21 mouse cellular contexts compared by ENCODE assay signal in genomic region chr7:100873197-100873596, GRCm38 (mm10). TPM values are rescaled to one million over a fixed set of nuclear protein-coding genes. Genes with fewer than 3 reads are reported as not detected.
DNase-seq lines count a peak whose midpoint lies in the region; ATAC-seq and TF ChIP-seq lines count a peak whose summit lies in the region.
"Had no signal": no experiment of that assay in that cellular context is flagged by ENCODE, and none has a peak within 500 bp of the region (broad histone marks: within the 10 kb centered on the region; RNA-seq: fewer than 3 reads in every experiment).

No protein-coding gene starts in this region.

- in situ Hi-C loops in CH12.LX (cut with MboI; ENCODE audit: low pct_ligation_motif_present, low pct_unique_long_range_greater_than_20kb, low sequenced_read_pairs) = no loop called here

- no peaks in the 10 kb centered on the region for H3K9me3 ChIP-seq in heart, embryonic 12.5 days (replicated peaks)
- H3K9me3 ChIP-seq in hindbrain, embryonic 13.5 days = no peaks in the 10 kb centered on the region
- no peaks in the 10 kb centered on the region for H3K9me3 ChIP-seq in hindbrain, embryonic 16.5 days (ENCODE audit: control insufficient read depth, low read length)
- H3K9me3 ChIP-seq in CH12.LX (replicated peaks; ENCODE audit: low read length) = no peaks in the 10 kb centered on the region
- H3K9me3 ChIP-seq in kidney, embryonic 14.5 days (ENCODE audit: control insufficient read depth, low read length) = no peaks in the 10 kb centered on the region
- H3K9me3 ChIP-seq: G1E had no signal

- no peak overlapping the region for H3K4me2 ChIP-seq in heart, embryonic 12.5 days
- no peak overlapping the region for H3K4me2 ChIP-seq in hindbrain, embryonic 13.5 days
- H3K4me2 ChIP-seq in hindbrain, embryonic 16.5 days (ENCODE audit: low read length) = no peak overlapping the region
- H3K4me2 ChIP-seq in CH12.LX (ENCODE audit: insufficient read depth, low read depth, poor library complexity, severe bottlenecking) = no peak overlapping the region
- H3K4me2 ChIP-seq in kidney, embryonic 14.5 days (replicated peaks; ENCODE audit: low read depth, low read length) = no peak overlapping the region

- H3K27ac ChIP-seq in heart, embryonic 12.5 days (ENCODE audit: poor library complexity, severe bottlenecking) = no peak overlapping the region
- no peak overlapping the region for H3K27ac ChIP-seq in hindbrain, embryonic 13.5 days
- no peak overlapping the region for H3K27ac ChIP-seq in hindbrain, embryonic 16.5 days (ENCODE audit: low read depth, low read length)
- H3K27ac ChIP-seq in CH12.LX (ENCODE audit: insufficient read depth, low read depth) = 0 out of 2 replicates have a peak overlapping the region, but pooled peaks have one; percentile 7
- no peak overlapping the region for H3K27ac ChIP-seq in kidney, embryonic 14.5 days (ENCODE audit: low read depth, low read length)

- no peak for TF ChIP-seq POLR2A in CH12.LX (IDR thresholded peaks at IDR 0.05; ENCODE audit: low read depth, low read length)

- H3K36me3 ChIP-seq in heart, embryonic 12.5 days = peaks cover 71% of the 10 kb centered on the region
- peaks cover 52% of the 10 kb centered on the region for H3K36me3 ChIP-seq in hindbrain, embryonic 13.5 days
- peaks cover 20% of the 10 kb centered on the region; the same call in 1 of the 2 replicates for H3K36me3 ChIP-seq in hindbrain, embryonic 16.5 days (ENCODE audit: control insufficient read depth, insufficient read depth, low read length)
- peaks cover 24 to 55% of the 10 kb centered on the region in 2 experiments for H3K36me3 ChIP-seq in CH12.LX (replicated peaks in 1 of 2; ENCODE audit: control insufficient read depth in 1 of 2, insufficient read depth in 1 of 2, low read length in 1 of 2)
- peaks cover 71% of the 10 kb centered on the region for H3K36me3 ChIP-seq in kidney, embryonic 14.5 days (ENCODE audit: control insufficient read depth, insufficient read depth, low read length)
- H3K36me3 ChIP-seq: G1E had no signal

- H3K4me1 ChIP-seq in heart, embryonic 12.5 days (replicated peaks) = peaks cover 42% of the 10 kb centered on the region
- no peaks in the 10 kb centered on the region for H3K4me1 ChIP-seq in hindbrain, embryonic 13.5 days (replicated peaks)
- no peaks in the 10 kb centered on the region for H3K4me1 ChIP-seq in hindbrain, embryonic 16.5 days (ENCODE audit: control insufficient read depth, insufficient read depth, low read depth, low read length)
- H3K4me1 ChIP-seq in CH12.LX (ENCODE audit: control insufficient read depth in 1 of 2, insufficient read depth in 2 of 2) = peaks cover 25 to 57% of the 10 kb centered on the region in 2 experiments
- H3K4me1 ChIP-seq in kidney, embryonic 14.5 days (ENCODE audit: control insufficient read depth, insufficient read depth, low read length) = 0 out of 2 replicates have a peak, but pooled peaks cover 5% of the 10 kb centered on the region

- no peaks in the 10 kb centered on the region for H3K27me3 ChIP-seq in heart, embryonic 12.5 days (replicated peaks)
- H3K27me3 ChIP-seq in hindbrain, embryonic 13.5 days = no peaks in the 10 kb centered on the region
- H3K27me3 ChIP-seq in hindbrain, embryonic 16.5 days (replicated peaks; ENCODE audit: control insufficient read depth, insufficient read depth, low read length) = no peaks in the 10 kb centered on the region
- no peaks in the 10 kb centered on the region for H3K27me3 ChIP-seq in CH12.LX (replicated peaks)
- H3K27me3 ChIP-seq in kidney, embryonic 14.5 days (ENCODE audit: control insufficient read depth, insufficient read depth, low read length) = no peaks in the 10 kb centered on the region
- H3K27me3 ChIP-seq: Patski had no signal

- H3K9ac ChIP-seq in heart, embryonic 12.5 days = no peak overlapping the region
- H3K9ac ChIP-seq in hindbrain, embryonic 13.5 days = 0 out of 2 replicates have a peak overlapping the region, but pooled peaks have one; percentile 24
- no peak overlapping the region for H3K9ac ChIP-seq in hindbrain, embryonic 16.5 days (ENCODE audit: low read depth, low read length)
- H3K9ac ChIP-seq in CH12.LX (ENCODE audit: insufficient read depth, low read depth) = no peak overlapping the region
- H3K9ac ChIP-seq in kidney, embryonic 14.5 days (ENCODE audit: low read depth, low read length) = no peak overlapping the region

- no peak overlapping the region for H3K4me3 ChIP-seq in heart, embryonic 12.5 days
- H3K4me3 ChIP-seq in hindbrain, embryonic 13.5 days = no peak overlapping the region
- H3K4me3 ChIP-seq in hindbrain, embryonic 16.5 days (ENCODE audit: low read length) = no peak overlapping the region
- no peak overlapping the region for H3K4me3 ChIP-seq in CH12.LX (replicated peaks in 1 of 3; ENCODE audit: low read depth in 2 of 3, low read length in 2 of 3, poor library complexity in 1 of 3)
- no peak overlapping the region for H3K4me3 ChIP-seq in kidney, embryonic 14.5 days (ENCODE audit: low read length)

- dilution Hi-C loops in CH12.LX (cut with MboI; ENCODE audit: extremely low pct_ligation_motif_present, extremely low pct_unique_long_range_greater_than_20kb, low sequenced_read_pairs) = no loop called here

- ATAC-seq in heart, embryonic 12.5 days (ENCODE audit: insufficient number of reproducible peaks, low FRiP score) = no peak
- ATAC-seq in hindbrain, embryonic 13.5 days (ENCODE audit: low FRiP score) = no peak
- no peak for ATAC-seq in hindbrain, embryonic 16.5 days
- ATAC-seq in kidney, embryonic 14.5 days (ENCODE audit: low FRiP score, low TSS enrichment) = no peak
- ATAC-seq: activated CD4-positive, CD25-positive, alpha-beta regulatory T cell, adult 4 months; CD4-positive, CD25-positive, alpha-beta regulatory T cell, adult 4 months; Patski had no signal

- TF ChIP-seq EP300 in CH12.LX (IDR thresholded peaks at IDR 0.05; ENCODE audit: low read length) = no peak

- TF ChIP-seq CTCF in CH12.LX (conservative IDR thresholded peaks at IDR 0.05 in 1 of 2, IDR thresholded peaks at IDR 0.05 in 1 of 2; ENCODE audit: low read depth in 2 of 2, low read length in 2 of 2) = no peak

- no peak for TF ChIP-seq RAD21 in CH12.LX (IDR thresholded peaks at IDR 0.05; ENCODE audit: low read depth, low read length)

- peak; percentile 91 for DNase-seq in heart, adult 11 months
- no peak for DNase-seq in CH12.LX (ENCODE audit: extremely low read depth)
- DNase-seq: adrenal gland, adult 2 months; adrenal gland, adult 8-10 months; adrenal gland, postnatal 10 days; adrenal gland, postnatal 14 days; adrenal gland, postnatal 25 days; adrenal gland, postnatal 36 days; B cell, adult 2 months; cerebellum, adult 11 months; cerebellum, adult 11-12 months; cerebellum, adult 18-20 months; cerebellum, adult 2 months had no signal

- WGBS in heart, embryonic 12.5 days = 83% methylated on average over 13 of the region's 13 CpGs
- WGBS in hindbrain, embryonic 13.5 days = 97% methylated on average over 13 of the region's 13 CpGs
- WGBS in hindbrain, embryonic 16.5 days = 93% methylated on average over 13 of the region's 13 CpGs
- WGBS in kidney, embryonic 14.5 days = 94% methylated on average over 13 of the region's 13 CpGs

- H3K79me2 ChIP-seq in CH12.LX (replicated peaks; ENCODE audit: control insufficient read depth, extremely low read depth, insufficient read depth, poor library complexity, severe bottlenecking) = no peaks in the 10 kb centered on the region

TF ChIP-seq in CH12.LX, 34 proteins besides CTCF, POLR2A, EP300 and RAD21:
- no peak for TF ChIP-seq USF1 (IDR thresholded peaks at IDR 0.05; ENCODE audit: low read depth, low read length)
- no peak for TF ChIP-seq POLR2AphosphoS2 (IDR thresholded peaks at IDR 0.05; ENCODE audit: low read depth, low read length)
- TF ChIP-seq ZC3H11A (IDR thresholded peaks at IDR 0.05; ENCODE audit: low read depth, low read length) = no peak
- no peak for TF ChIP-seq HCFC1 (IDR thresholded peaks at IDR 0.05; ENCODE audit: low read depth, low read length)
- TF ChIP-seq KAT2A (IDR thresholded peaks at IDR 0.05; ENCODE audit: insufficient replicate concordance, low read length) = no peak
- TF ChIP-seq JUND (conservative IDR thresholded peaks at IDR 0.05; ENCODE audit: low read depth, low read length) = no peak
- TF ChIP-seq NRF1 (IDR thresholded peaks at IDR 0.05; ENCODE audit: low read depth, low read length) = no peak
- no peak for TF ChIP-seq MEF2A (IDR thresholded peaks at IDR 0.05; ENCODE audit: borderline replicate concordance, low read depth, low read length)

RNA-seq across cellular contexts. Expression of gene Relt, which starts 10.0 kb away (rescaled TPM):
- 4.1 TPM in 2 replicates for polyA plus RNA-seq in heart, embryonic 12.5 days (2016; fragmentation: Nextera tagmentation; extraction: Ambion mirVana)
- polyA plus RNA-seq in hindbrain, embryonic 13.5 days (2015; fragmentation: Nextera tagmentation; extraction: Ambion mirVana) = 4.3 and 4.8 TPM in 2 replicates
- polyA plus RNA-seq in hindbrain, embryonic 16.5 days (2015; fragmentation: Nextera tagmentation; extraction: Ambion mirVana) = 5.1 and 5.3 TPM in 2 replicates
- total RNA-seq in CH12.LX (2012; rRNA removed) (27.7 and 29.9 TPM in 2 replicates), CH12.LX (2014; rRNA removed) (24.5 and 25.7 TPM in 2 replicates)
- 24.9 and 31.1 TPM in 2 replicates for polyA plus RNA-seq in CH12.LX (2012; ENCODE audit: insufficient read length, low read depth)
- polyA plus RNA-seq in kidney, embryonic 14.5 days (2014; fragmentation: Nextera tagmentation; extraction: Ambion mirVana) = 2.8 and 3.1 TPM in 2 replicates

RNA-seq across cellular contexts. Expression of gene Arhgef17, which starts 58.7 kb away (rescaled TPM):
- polyA plus RNA-seq in heart, embryonic 12.5 days (2016; fragmentation: Nextera tagmentation; extraction: Ambion mirVana) = 8.7 and 10.6 TPM in 2 replicates
- 7.2 and 7.7 TPM in 2 replicates for polyA plus RNA-seq in hindbrain, embryonic 13.5 days (2015; fragmentation: Nextera tagmentation; extraction: Ambion mirVana)
- polyA plus RNA-seq in hindbrain, embryonic 16.5 days (2015; fragmentation: Nextera tagmentation; extraction: Ambion mirVana) = 13.6 and 18.2 TPM in 2 replicates
- total RNA-seq in CH12.LX (2012; rRNA removed) (4.6 and 6.7 TPM in 2 replicates), CH12.LX (2014; rRNA removed) (2.3 and 2.6 TPM in 2 replicates)
- 5.2 and 5.6 TPM in 2 replicates for polyA plus RNA-seq in CH12.LX (2012; ENCODE audit: insufficient read length, low read depth)
- 11.6 and 15.5 TPM in 2 replicates for polyA plus RNA-seq in kidney, embryonic 14.5 days (2014; fragmentation: Nextera tagmentation; extraction: Ambion mirVana)
- polyA plus RNA-seq: CD4-positive, CD25-positive, alpha-beta regulatory T cell, adult 4 months had no signal
